Mouse (Mus musculus) common myeloid progenitor, adult 5-6 weeks (primary cell): ENCODE results near the gene Dop1b. TPM values are rescaled to one million over a fixed set of nuclear protein-coding genes. Genes with fewer than 3 reads are reported as not detected.

Experiments used
- ATAC-seq: replicated peaks from 2 replicates; pipeline ENCODE4 v1.8.0; 2016; ENCODE audit warnings: low read depth, mild to moderate bottlenecking, moderate TSS enrichment, inconsistent platforms; ENCODE audit not compliant: poor library complexity, severe bottlenecking
- total RNA-seq: library from RNA; stranded (forward); fragments of 200-1000, 187-1606 nt; gene quantifications from 2 replicates; pipeline ENCODE4 v1.2.3, GENCODE M21; 2017

Dop1b gene
- total RNA-seq, 1 experiment from 2014 or later: 14.2 TPM

DNA sequence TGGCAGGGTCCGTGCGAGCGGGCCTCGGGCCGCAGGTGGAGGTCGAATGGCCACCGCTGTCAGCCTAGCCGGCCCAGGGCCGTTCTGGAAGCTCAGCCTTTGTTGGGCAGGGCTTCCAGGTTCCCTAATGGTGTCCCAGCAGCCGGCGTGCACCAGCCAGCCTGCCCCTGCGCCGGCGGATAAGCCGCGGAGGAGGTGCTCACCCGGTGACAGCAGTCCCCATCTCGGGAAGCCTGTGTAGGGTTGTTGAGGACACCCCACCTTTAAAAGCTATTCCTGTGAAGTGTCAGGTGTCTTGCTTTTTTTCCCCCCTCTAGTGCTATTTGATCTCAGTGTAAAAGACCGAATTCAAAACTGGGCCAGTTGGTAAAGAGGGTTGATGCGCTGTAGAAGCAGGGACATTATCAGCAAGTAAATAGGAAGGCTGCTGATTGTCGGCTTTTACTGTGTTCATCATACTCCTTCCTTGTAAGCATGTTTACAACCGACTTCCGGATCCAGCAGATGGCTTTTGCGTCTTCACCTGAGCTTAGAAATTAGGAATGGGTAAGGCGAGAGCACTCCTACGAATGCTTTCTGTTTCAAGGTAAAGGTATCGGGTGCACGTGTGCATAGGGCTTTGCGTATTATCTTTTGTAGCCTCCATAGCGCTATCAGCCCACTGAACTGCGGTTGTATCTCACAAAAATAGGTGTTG lies 633 bp downstream of the Dop1b start:
- no peak for ATAC-seq

DNA sequence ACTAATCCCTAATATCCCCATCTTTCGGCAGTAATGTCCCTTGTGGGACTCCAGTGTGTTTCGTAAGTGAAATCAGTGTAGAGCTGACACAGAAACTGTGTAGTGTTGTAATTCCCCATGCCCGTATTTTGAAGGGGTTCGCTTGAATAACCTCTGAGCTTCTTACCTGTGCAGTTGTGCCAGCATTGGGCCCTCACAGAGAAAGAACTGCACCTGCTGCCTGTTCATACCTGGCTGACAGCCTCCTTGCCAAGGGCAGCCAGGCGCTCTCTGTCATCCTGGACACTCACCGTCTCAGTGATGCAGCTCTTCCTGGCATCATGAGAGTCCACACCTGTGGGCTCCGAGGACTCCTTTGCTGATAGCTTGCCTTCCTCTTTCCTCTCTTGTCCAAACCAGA lies 1.3 kb downstream of the Dop1b start:
- no peak for ATAC-seq

DNA sequence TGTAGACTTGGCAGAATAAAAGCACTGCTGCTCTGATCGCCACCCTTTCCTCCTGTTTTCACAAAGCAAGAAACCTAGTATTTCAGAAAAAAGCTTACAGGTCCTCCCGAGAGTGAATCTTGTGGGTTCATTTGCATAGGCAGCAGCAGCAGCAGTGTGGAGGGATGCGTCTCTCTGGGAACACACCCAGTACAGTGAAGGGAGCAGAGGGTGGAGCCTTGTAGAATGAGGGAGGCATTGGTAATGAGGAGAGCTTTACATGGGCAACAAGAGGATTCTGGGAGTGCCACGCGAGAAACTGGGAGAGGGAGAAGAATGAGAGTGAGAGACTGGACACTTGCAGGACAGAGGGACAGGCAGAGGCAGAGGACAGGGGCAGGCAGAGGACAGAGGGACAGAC lies 2.7 kb downstream of the Dop1b start:
- ATAC-seq: no peak

DNA sequence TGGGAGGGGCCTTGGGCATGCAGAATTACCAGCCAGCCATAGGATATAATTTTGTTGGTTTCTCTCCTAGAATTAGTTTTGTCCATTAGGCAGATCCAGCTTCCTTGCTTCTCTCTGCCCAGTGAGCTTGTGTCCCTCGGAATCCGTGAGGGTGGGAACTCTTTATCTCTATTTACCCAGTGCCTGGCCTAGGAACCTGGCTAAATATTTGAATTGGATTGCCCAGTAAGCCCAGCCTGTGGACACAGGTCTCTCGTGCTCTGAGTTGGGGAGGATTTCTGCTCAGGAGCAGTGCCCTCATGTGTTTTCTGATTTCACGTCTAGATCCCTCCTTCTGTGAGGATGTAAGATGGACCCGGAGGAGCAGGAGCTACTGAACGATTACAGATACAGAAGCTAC lies 4.1 kb downstream of the Dop1b start:
- no peak for ATAC-seq

DNA sequence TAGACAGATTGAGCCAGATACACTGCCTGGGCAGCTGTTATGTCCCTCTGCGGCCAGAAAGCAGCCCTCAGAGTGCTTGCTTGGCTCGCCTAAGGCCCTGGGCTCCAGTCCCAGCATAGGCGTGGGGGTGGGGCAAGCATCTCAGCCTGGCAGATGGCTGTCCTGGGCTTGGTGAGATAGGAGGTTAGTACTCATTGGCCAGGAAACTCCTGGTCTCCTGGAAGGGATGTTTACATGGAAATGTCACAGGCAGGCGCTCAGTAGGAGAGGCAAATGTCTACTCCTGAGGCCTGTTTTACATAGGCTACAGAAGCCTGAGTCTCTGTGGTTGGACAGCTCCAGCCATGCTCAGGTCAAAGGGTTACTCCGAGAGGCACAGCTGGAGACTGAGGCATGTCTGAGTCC lies 5.6 kb downstream of the Dop1b start:
- ATAC-seq: no peak

DNA sequence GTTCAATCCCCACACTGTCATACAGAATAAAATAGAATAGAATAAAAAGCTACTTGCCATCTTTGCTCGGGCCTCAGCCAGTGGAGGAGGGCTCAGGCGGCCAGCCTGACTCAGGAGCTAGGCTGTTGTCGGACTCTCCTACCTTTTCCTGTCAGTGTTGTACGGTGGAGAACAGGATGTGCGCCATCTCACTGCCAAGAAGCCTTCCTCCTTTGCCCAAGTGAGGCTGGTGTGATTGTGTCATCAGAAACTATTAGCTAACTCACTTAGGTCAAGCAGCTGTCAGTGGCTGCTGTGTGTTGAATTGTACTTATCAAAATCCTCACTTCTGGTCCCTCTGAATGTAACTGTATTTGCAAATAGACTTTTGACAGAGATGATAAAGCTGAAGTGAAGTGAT lies 10.1 kb downstream of the Dop1b start:
- ATAC-seq: peak; percentile 83

DNA sequence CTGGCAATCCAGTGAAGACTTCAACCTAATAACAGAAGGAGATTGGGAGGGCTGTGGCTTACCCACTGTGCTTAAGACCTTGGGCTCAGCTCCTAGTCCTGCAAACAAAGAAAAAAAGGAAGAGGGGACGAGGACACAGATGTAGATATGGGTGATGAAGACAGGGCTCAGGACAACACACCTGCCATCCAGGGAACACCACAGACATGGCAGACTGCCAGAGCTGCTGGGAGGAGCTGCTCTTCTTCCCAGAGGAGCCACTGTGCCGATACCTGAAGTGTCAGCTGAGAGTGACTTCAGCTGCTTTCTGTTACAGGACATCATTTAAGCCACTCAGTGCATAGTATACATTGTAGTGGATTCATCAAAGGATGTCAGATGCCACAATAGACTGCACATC lies 10.8 kb downstream of the Dop1b start:
- ATAC-seq: no peak

DNA sequence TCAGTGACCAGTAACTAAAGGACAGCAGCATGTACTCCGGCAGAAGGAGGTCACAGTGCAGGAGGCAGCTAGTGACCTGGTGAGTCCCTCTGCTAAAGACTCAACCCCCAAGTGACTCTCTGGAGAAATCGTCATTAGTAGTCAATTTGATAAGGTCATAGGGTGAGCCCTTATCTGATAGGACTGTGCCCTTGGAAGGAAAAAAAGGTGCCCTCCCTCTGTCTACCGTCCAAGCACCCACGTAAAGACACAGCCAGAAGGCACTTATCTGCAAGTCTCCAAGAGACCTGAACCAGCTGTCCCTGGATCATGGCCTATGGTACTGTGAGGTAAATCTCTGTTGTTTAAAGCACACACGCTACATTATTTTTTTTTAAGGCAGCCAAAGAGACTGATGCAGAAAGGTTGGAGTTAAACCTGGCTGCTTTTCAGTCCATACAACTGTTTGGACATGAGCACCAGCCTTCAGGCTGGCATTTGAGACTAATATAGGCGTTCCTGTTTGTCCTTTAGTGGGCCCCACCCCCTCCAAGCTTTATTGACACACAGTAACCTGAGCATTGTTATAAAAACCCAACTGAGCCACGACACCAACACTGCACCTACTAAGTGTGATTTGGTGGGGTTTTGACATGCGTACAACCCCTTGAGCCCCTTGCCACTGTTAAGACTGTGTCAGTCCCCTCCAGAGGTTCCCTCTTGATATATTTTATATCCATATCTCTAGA lies 13.9 kb downstream of the Dop1b start:
- no peak for ATAC-seq

DNA sequence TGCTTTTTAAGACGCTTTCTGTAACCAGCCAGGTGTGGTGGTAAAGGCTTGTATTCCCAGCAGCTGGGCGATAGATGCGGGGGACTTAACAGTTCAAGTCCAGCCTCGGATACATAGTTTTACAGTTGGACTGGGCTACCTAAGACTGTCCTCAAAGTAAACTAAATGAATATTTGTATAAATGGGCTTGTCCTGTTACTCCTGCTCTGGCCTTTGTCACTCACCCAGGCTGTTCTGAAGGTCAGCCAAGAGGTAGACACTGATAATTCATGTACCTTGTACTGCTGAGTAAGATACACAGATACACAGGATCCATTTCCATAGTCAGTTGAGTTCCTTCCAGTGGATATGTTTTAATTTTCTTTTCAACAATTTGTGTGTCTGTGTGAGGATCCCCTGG lies 14.5 kb downstream of the Dop1b start:
- ATAC-seq: no peak

DNA sequence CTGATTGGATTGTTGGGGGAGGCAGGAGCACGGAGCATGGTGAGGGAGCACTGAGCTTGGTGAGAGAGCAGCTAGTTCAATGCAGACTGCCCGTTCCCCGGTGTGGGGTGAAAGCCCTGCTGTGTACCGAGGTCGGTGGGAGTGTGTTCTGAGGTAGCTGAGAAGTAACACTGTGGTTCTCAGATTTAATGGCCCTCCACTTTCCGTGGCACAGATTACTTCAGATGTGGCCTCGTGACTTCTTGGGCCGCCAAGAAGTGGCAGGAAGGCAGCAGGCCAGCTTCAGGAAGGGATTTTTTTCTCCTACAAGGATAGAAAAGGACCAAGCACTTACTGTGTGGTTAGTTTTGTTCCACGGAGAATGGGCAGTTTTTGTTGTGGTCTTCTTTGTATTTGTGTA lies 17.0 kb downstream of the Dop1b start:
- 0 out of 2 replicates have a peak, but pooled peaks have one; percentile 4 for ATAC-seq

DNA sequence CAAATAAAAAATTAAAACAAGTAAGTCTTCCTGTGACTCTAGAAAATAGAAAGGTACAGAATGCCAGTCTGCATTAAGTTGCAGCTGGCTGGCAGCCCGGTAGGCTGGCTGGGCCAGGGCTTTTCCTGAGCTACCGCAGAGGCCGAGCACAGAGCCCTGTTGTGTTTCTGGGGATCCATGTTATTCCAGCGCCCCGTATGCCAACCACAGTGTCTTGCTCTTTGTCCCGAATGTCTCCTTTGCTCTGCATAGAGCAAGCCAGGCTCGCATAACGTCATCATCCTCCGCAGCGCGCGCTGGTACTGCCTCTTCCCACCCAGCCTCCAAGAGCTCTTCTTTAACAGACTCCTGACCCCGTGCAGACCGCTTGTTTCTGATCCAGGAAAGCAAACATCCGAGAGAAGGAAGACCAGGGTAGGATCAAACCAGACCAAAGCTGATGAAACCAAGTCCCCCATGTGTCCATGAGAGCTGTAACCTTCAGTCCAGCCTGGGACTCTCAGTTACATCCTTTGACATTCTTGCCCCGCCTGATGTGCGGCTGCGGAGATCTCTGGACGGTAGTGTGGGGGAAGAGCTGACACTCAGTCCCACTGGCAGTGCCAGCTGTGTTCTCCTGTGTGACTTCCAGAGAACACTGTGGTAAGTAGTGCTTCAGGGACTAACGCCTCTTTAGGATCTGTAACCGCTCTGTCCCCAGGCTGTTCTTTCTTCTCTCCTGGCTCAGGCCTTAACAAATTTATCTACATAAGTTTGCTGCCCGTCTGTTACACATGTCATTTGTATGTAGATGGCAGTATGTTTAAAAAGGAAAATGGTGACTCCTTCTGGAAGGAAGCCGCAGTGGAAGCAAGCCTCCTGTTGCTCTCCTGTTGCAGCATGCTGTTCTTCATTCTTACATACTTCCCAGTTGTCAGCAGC lies 18.4 kb downstream of the Dop1b start:
- no peak for ATAC-seq

DNA sequence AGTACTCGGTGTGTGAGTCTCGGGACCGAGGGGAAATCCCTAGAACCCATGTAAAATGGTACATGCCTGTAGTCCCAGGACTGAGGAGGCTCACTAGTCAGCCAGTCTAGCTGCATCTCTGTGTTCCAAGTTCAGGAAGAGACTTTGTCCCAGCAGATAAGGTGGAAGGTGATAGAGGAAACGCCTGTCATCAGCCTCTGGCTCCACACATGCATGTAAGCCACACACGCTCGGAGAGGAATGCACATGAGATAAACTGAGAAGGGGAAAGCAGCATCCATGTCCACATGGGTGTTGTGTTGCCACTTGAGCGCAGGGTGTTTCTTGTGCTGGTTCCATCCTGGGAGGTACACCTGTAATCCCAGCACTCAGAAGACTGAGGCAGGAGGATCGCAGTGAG lies 19.6 kb downstream of the Dop1b start:
- ATAC-seq: no peak

DNA sequence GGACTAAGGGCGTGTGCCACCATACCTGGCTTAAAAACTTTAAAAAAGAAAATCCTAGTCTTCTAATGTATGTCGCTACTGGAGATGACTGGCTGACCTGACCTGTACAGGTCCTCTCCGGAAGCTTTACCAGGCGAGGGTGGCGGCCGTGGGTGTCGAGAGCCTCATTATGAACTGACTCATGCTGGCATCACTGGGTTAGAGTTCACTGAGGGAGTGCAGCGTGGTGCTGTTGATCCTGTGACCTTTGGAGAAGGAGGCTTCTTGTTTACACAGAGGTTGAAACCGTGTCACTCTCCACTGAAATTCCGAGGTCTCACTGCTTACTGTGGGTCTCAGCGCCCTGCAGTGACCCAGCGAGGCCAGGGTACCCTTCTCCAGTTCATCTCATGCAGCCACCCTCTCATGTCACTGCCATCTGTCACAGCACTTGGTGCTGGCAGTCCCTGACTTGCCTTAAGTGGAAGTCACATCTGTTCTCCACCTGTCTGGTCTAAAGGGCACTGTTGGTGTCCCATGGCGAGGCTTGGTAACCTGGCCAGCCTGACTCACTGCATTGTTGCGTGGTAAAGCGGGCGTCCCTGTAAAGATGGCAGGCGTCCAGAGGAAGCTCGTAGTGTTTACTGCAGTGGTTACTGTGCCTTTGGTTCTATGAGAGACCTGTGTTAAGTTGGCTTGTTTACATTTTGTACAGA lies 21.3 kb downstream of the Dop1b start:
- no peak for ATAC-seq

DNA sequence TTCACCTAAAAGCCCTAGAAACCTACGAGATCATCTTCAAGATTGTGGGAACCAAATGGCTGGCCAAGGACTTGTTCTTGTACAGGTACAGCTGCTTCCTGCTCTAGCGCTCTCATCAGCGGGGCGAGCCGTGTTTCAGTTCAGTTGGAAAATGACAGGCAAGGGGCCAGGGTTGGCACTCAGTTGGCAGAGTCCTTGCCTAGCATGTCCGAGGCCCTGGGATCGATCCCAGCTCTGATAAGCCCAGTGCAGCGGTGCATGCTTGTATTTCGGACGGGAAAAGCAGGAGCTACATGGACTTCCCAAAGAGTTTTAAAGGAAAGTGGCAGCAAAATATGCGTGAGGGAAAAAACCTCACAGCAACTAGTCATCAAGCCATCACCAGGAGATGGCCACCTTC lies 27.5 kb downstream of the Dop1b start:
- no peak for ATAC-seq

DNA sequence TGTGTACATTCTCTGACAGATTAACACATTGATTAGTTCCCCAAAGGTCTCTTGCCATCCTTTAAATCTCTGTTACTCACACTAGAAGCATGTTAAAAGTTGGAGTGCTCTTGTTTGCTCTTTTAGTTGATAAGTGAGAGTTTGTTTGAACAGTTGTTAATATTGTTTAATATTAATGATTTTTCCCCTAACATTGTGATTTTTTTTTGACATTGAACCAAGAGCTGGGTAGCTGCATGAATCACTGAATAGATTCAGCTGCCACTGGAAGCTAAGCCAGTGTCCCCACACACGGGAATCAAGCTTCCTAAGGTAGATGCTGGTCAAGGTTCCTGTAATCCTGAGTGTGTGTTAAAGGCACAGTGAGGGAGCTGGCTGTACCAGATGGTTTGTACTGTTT lies 31.2 kb downstream of the Dop1b start:
- no peak for ATAC-seq

DNA sequence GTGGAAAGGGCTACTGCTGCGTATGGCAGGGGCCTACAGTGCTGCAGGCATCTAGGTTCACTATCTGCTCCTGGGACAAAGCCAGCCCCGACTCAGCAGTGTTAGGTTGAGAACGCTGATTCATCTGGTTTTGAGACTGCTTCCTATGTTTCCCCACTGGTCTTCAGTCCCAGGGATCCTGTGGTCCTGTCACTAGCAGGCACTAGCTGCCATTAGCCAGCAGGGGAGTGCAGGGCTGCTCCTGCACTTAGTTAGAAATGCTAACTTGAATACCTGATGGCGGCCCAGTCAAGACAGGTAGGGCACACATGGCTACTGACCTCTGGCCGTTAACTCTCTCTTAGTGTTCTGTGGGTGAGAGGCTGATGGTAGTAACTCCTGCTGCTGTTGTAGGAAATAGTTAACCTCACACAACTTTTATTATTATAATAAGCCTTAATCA lies 32.4 kb downstream of the Dop1b start:
- ATAC-seq: peak; percentile 59

DNA sequence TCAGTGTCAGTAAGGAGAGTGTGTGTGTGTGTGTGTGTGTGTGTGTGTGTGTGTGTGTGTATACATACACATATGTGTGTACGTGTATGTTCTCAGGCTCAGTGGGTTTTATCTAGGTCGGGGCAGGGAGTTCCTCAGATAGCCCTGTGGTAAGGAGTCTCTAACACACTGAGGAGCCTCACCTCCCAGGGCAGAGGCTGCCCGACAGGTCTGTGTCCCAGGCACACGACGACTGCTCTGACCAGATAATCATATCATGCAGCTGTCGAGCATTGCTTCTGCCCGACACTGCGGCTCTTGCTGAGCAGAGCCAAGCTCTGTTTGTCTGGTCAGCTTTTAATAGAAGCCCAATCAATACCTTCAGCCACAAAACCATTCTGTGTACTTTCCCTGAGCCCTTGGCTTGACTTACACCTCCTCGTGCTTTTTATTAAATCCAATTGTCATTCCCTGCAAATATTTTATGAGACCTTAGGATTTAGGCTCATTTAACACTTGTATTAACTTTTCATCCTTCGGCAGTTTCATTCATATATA lies 33.2 kb downstream of the Dop1b start:
- ATAC-seq: peak; percentile 72

DNA sequence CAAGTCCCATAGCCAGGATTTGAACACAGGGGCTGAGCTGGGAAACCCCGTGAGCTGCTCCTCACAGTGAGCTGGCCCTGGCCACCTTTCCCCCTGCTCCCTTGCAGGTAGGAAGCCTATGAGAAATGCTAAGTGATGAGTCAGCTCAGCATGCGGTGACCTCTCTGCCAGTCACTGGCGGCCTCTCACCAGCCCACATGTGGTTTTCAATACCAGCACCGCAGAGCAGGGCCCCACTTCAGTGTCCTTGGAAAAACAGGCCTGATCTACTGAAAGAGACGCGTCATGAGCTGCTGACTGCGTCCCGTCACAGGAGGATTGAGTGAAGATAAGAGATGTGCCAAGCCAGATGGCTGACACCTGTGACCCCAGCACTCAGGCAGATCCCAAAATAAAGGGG lies 34.7 kb downstream of the Dop1b start:
- no peak for ATAC-seq

DNA sequence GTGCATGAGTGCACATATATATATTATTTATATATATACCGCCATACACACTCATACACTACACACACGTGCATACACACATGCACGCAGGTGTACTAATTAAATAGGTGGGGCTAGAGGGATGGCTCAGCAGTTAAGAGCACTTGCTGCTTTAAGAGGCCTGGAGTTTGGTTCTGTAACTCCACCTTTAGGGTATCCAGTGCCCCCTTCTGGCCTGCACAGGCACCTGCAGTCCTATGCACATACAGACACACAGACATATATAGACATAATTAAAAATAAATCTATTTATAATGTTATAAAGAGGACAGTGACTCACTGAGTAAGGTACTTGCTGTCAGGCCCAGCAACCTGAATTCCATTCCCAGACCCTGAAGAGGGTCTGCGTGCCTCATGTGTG lies 35.3 kb downstream of the Dop1b start:
- no peak for ATAC-seq

DNA sequence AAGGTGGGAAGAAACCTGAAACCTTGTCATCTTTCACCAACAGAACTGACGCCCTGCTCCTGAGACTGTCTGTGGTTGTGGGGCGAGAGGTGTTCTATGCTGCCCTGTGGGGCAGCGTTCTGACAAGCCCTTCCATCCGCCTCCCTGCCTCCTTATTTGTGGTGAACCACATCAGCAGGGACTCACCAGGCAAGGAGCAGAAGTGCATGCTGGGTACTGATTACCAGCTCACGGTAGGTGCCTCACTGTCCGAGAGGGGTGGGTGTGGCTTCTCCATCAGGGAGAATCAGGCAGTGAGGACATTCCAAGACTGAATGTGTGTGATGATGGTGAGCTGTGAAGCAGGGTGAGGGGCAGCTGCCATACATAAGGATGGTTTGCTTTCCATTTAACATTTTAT lies 35.7 kb downstream of the Dop1b start:
- ATAC-seq: no peak
